Mouse (Mus musculus): ENCODE results near the gene Laptm4a. TPM values are rescaled to one million over a fixed set of nuclear protein-coding genes. Genes with fewer than 3 reads are reported as not detected.

Laptm4a gene
- total and polyA plus RNA-seq, 2 experiments from 2014 or later: 168 to 270 TPM

DNA sequence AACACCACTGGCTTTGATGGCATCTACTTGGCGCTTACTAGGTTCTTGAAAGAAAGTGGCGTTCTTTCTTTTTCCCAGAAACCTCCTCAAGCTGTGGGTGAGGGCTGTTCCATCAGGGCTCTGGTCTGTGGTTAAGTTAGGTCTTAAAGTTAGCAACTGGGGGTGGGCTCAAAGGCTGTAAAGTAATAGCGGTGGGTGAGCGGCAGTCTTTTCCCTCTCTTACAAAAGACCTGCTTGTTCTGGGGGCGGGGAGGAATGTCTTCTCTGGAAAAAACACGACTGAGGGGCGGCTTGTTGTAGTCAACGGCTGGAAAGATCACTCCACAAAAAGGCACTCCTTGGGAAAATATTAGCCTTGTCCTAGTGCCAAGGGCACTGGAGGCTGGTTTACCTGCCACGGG is 32.7 kb downstream of the Laptm4a start:
- no peak for TF ChIP-seq CTCF (IDR thresholded peaks at IDR 0.05; ENCODE audit: low read depth)
- Histone ChIP-seq H3K4me1 (ENCODE audit: insufficient read depth) (no peaks in the 10 kb centered on the region), H3K36me3 (ENCODE audit: insufficient read depth) (no peaks in the 10 kb centered on the region), H3K9me3 (ENCODE audit: low read length) (no peaks in the 10 kb centered on the region), H3K4me3 (ENCODE audit: low read depth, low read length) (no peak overlapping the region), H3K27ac (ENCODE audit: low read depth, low read length) (no peak overlapping the region), H3K4me2 (ENCODE audit: low read depth) (no peak overlapping the region), H3K27me3 (ENCODE audit: insufficient read depth, low read length) (no peaks in the 10 kb centered on the region), H3K9ac (no peak overlapping the region)
- no peak for ATAC-seq
- no peak for DNase-seq
- 48% methylated on average over 9 of the region's 9 CpGs for WGBS

DNA sequence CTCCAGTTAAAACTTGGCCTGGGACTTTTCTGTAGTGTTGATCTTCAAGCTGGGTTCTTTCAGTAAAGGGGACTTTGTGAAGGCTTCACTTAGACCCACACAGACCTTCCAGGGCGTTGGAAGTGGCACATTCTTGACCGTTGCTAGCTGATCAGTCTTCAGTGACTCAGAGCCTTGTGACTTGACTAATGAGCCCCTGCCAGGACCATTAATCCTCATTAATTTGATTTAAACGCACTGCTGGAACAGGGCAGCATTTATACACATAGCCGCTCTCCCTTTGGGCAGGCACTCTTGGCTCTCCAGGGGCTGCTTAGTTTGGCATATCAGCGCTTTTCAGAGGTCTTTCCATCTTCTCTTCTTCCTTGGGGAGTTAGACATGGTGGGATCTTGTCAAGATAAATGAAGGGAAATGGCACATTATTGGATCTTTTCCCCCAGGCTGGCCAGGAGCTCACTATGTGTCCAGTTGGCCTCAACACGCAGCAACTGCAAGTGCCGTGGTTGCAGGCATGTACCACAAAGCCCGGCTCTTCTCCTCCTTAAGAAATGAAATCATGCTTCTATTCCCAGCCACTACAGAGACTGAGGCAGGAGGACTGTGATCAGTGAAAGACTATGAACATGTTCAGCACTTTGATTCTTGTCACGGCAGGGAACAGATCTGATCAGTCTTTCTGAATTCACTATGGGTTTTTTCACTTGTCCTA is 40.3 kb downstream of the Laptm4a start:
- Histone ChIP-seq H3K9ac (no peak overlapping the region), H3K27ac (ENCODE audit: low read depth, low read length) (no peak overlapping the region), H3K27me3 (ENCODE audit: insufficient read depth, low read length) (no peaks in the 10 kb centered on the region), H3K4me2 (ENCODE audit: low read depth) (no peak overlapping the region), H3K9me3 (ENCODE audit: low read length) (no peaks in the 10 kb centered on the region), H3K36me3 (ENCODE audit: insufficient read depth) (no peaks in the 10 kb centered on the region), H3K4me1 (ENCODE audit: insufficient read depth) (no peaks in the 10 kb centered on the region), H3K4me3 (ENCODE audit: low read depth, low read length) (no peak overlapping the region)
- no peak for TF ChIP-seq CTCF (IDR thresholded peaks at IDR 0.05; ENCODE audit: low read depth)
- ATAC-seq: no peak
- 34% methylated on average over 9 of the region's 9 CpGs for WGBS
- no peak for DNase-seq

DNA sequence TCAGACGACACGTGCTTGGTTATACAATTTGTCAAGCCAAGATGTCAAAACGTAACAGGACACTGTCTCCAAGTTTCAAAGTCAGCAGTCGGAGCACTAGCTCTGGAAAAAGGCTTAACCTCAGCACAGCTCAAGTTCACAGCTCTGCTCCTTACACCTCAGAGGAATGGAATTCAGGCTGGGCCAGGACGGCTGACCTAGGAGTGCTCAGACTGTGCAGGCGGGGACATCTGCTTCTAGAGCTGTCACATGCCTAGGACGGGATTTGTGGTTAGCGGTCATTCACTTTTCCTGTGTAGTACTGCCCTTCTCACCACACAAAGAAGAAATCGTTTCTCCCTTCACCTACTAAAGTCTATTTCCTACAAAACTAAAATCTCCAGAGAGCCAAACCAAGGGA is 48.4 kb downstream of the Laptm4a start:
- DNase-seq (no peak), ATAC-seq (no peak)
- Histone ChIP-seq H3K27ac (ENCODE audit: low read depth, low read length) (no peak overlapping the region), H3K4me1 (ENCODE audit: insufficient read depth) (peaks cover 9% of the 10 kb centered on the region; the same call in 1 of the 2 replicates), H3K27me3 (ENCODE audit: insufficient read depth, low read length) (no peaks in the 10 kb centered on the region), H3K9ac (no peak overlapping the region), H3K4me3 (ENCODE audit: low read depth, low read length) (no peak overlapping the region), H3K9me3 (ENCODE audit: low read length) (no peaks in the 10 kb centered on the region), H3K4me2 (ENCODE audit: low read depth) (no peak overlapping the region), H3K36me3 (ENCODE audit: insufficient read depth) (no peaks in the 10 kb centered on the region)
- TF ChIP-seq CTCF (IDR thresholded peaks at IDR 0.05; ENCODE audit: low read depth): no peak
- 40% methylated on average over 9 of the region's 9 CpGs for WGBS

DNA sequence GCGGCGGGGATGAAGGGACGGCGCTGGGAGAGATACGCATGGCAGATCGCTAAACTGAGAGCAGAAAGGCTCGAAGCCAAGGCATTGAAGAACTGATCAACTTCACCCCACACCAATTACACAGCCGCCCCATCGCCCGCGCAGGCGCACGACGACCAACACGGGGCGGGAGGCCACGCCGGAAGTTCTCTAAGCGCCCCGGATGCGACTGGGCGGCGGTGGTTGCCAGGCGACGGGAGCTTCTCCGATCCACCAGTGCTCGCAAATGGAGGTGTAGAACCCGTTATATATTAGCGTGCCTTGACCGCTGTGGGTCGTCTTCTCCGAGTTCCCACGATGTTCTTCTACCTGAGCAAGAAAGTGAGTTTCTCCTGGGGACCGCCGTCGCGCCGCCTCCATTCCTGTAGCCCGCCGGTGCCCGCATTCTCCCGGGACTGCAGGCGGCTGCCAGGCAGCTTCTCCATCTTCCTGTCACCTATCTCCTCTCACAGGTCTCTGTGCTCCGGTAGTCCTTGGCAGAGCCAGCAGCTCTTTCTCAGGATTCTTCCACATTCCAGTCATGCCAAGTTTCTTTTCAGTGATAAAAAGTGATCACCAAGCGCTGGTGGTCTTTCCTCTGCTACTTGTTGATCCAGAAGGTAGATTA is 52.5 kb downstream of the Laptm4a start, which contains the start of gene Wdr35:
Wdr35 (plus strand) TSS at position 73 of the 646 bp plus-strand sequence.
- H3K27me3 ChIP-seq (ENCODE audit: insufficient read depth, low read length): no peaks in the 10 kb centered on the region
- no peaks in the 10 kb centered on the region for H3K9me3 ChIP-seq (ENCODE audit: low read length)
- H3K4me1 ChIP-seq (ENCODE audit: insufficient read depth): peaks cover 11% of the 10 kb centered on the region; the same call in 1 of the 2 replicates
- peak; percentile 99 for ATAC-seq
- peak within 1 kb of the TSS; percentile 78 for H3K4me3 ChIP-seq (ENCODE audit: low read depth, low read length)
- peak within 1 kb of the TSS; percentile 69 for H3K4me2 ChIP-seq (ENCODE audit: low read depth)
- TF ChIP-seq CTCF (IDR thresholded peaks at IDR 0.05; ENCODE audit: low read depth): no peak
- peak; percentile 94 for DNase-seq
- peaks cover 6% of the 10 kb centered on the region for H3K36me3 ChIP-seq (ENCODE audit: insufficient read depth)
- H3K27ac ChIP-seq (ENCODE audit: low read depth, low read length): peak within 1 kb of the TSS; percentile 83
- H3K9ac ChIP-seq: peak within 1 kb of the TSS; percentile 62
- WGBS: under 1% methylated on average over 43 of the region's 45 CpGs

DNA sequence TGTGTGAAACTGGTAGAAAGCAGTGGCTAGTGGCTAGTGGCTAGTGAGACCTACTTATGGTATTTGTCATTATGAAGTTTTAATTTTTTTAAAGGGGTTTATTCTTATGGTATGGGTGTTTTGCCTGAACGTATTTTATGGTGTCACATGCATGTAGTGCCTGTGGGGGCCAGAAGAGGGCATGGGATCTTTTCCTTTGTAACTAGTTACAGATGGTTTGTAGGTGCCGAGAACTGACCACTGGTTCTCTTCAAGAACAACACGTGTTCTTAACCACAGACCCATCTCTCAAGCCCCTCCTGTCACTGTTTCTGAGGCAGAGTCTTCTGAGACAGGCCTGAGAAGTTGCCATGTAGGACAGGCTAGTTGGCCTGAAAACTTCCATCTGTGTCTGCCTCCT is 53.6 kb downstream of the Laptm4a start:
- no peak for ATAC-seq
- no peaks in the 10 kb centered on the region for H3K27me3 ChIP-seq (ENCODE audit: insufficient read depth, low read length)
- WGBS: 91% methylated on average over 3 of the region's 3 CpGs

More for the DNA sequence above, 53.6 kb downstream of the Laptm4a start:
- peak overlapping the region; percentile 69; the same call in 1 of the 2 replicates for H3K4me2 ChIP-seq (ENCODE audit: low read depth)
- 0 out of 2 replicates have a peak, but pooled peaks have one; percentile 11 for TF ChIP-seq CTCF (IDR thresholded peaks at IDR 0.05; ENCODE audit: low read depth)
- H3K27ac ChIP-seq (ENCODE audit: low read depth, low read length): no peak overlapping the region
- peaks cover 15% of the 10 kb centered on the region for H3K36me3 ChIP-seq (ENCODE audit: insufficient read depth)
- no peaks in the 10 kb centered on the region for H3K9me3 ChIP-seq (ENCODE audit: low read length)
- H3K9ac ChIP-seq: no peak overlapping the region
- peaks cover 11% of the 10 kb centered on the region; the same call in 1 of the 2 replicates for H3K4me1 ChIP-seq (ENCODE audit: insufficient read depth)
- 0 out of 2 replicates have a peak overlapping the region, but pooled peaks have one; percentile 78 for H3K4me3 ChIP-seq (ENCODE audit: low read depth, low read length)
- DNase-seq: no peak

Other genes with a start within 250 kb of the Laptm4a start
- 103 and 133 TPM in 2 replicates for gene Pum2, start 247.5 kb upstream of the Laptm4a start, total RNA-seq (2014; rRNA removed)
- gene Pum2, start 247.5 kb upstream of the Laptm4a start, polyA plus RNA-seq (2015; fragmentation: Nextera tagmentation; extraction: Ambion mirVana): 29.8 and 37.2 TPM in 2 replicates
- gene Sdc1, start 150.3 kb upstream of the Laptm4a start, total RNA-seq (2014; rRNA removed): 12.4 and 19.4 TPM in 2 replicates
- 15.2 and 17.7 TPM in 2 replicates for gene Sdc1, start 150.3 kb upstream of the Laptm4a start, polyA plus RNA-seq (2015; fragmentation: Nextera tagmentation; extraction: Ambion mirVana)
- gene Matn3, start 26.3 kb downstream of the Laptm4a start, total RNA-seq (2014; rRNA removed): 0.15 and 0.57 TPM in 2 replicates
- 0.15 and 0.18 TPM in 2 replicates for gene Matn3, start 26.3 kb downstream of the Laptm4a start, polyA plus RNA-seq (2015; fragmentation: Nextera tagmentation; extraction: Ambion mirVana)
- gene Wdr35, start 52.2 kb downstream of the Laptm4a start, total RNA-seq (2014; rRNA removed): 24.9 and 27.7 TPM in 2 replicates
- gene Wdr35, start 52.2 kb downstream of the Laptm4a start, polyA plus RNA-seq (2015; fragmentation: Nextera tagmentation; extraction: Ambion mirVana): 15.0 and 22.9 TPM in 2 replicates
- gene Ttc32, start 108.3 kb downstream of the Laptm4a start, total RNA-seq (2014; rRNA removed): 3.2 and 7.6 TPM in 2 replicates
- 5.1 and 6.9 TPM in 2 replicates for gene Ttc32, start 108.3 kb downstream of the Laptm4a start, polyA plus RNA-seq (2015; fragmentation: Nextera tagmentation; extraction: Ambion mirVana)

All from forebrain, postnatal 0 days (tissue).